Mouse (Mus musculus) MEL (cell line): Measurements from ENCODE around the gene Bricd5. TPM values are rescaled to one million over a fixed set of nuclear protein-coding genes. Genes with fewer than 3 reads are reported as not detected.

ENCODE experiments used
- DNase-seq: peaks from one replicate; pipeline ENCODE4 v3.0.0; 2011; ENCODE audit warnings: low read depth, low spot score
- H3K27ac ChIP-seq: 2 replicates; pipeline ENCODE4 v1.5.1; 2012; ENCODE audit warnings: low read depth, mild to moderate bottlenecking, control low read depth, low read length, moderate library complexity; ENCODE audit not compliant: control insufficient read depth
- H3K27me3 ChIP-seq, 2 experiments: fragments of 150-350 bp in 1 of 2; sonication (generic) in 1 of 2; 2 replicates each; pipeline ENCODE4 v1.6.1; 2012; ENCODE audit warnings: low read length in 2 of 2, mild to moderate bottlenecking in 2 of 2, improper control_type of control experiment in 1 of 2, moderate library complexity in 1 of 2; ENCODE audit not compliant: insufficient read depth in 2 of 2, control insufficient read depth in 1 of 2
- H3K36me3 ChIP-seq, 2 experiments: 2 replicates each; pipeline ENCODE4 v1.6.1; 2012 to 2014; ENCODE audit warnings: low read length in 2 of 2, improper control_type of control experiment in 1 of 2, inconsistent platforms in 1 of 2, mild to moderate bottlenecking in 1 of 2; ENCODE audit not compliant: insufficient read depth in 2 of 2, control insufficient read depth in 1 of 2
- H3K4me1 ChIP-seq, 2 experiments: fragments of 150-350 bp in 1 of 2; sonication (generic) in 1 of 2; 2 replicates each; pipeline ENCODE4 v1.6.1; 2012; ENCODE audit warnings: low read length in 2 of 2, improper control_type of control experiment in 1 of 2, mild to moderate bottlenecking in 1 of 2; ENCODE audit not compliant: insufficient read depth in 2 of 2, control insufficient read depth in 1 of 2
- H3K4me3 ChIP-seq, 2 experiments: fragments of 150-350 bp in 1 of 2; sonication (generic) in 1 of 2; 2 replicates each; pipeline ENCODE4 v1.5.1; 2012; ENCODE audit warnings: low read depth in 2 of 2, low read length in 2 of 2, mild to moderate bottlenecking in 2 of 2, moderate library complexity in 2 of 2, control low read depth in 1 of 2, improper control_type of control experiment in 1 of 2; ENCODE audit not compliant: control insufficient read depth in 1 of 2, insufficient read depth in 1 of 2
- H3K79me2 ChIP-seq: 2 replicates; pipeline ENCODE4 v1.6.1; 2012; ENCODE audit warnings: mild to moderate bottlenecking, low read length, moderate library complexity; ENCODE audit not compliant: control insufficient read depth, poor library complexity, insufficient read depth
- H3K9ac ChIP-seq: 2 replicates; pipeline ENCODE4 v1.6.1; 2012; ENCODE audit warnings: low read depth, mild to moderate bottlenecking, control low read depth, low read length, moderate library complexity; ENCODE audit not compliant: control insufficient read depth, poor library complexity, severe bottlenecking
- H3K9me3 ChIP-seq: fragments of 150-350 bp; sonication (generic); replicated peaks from 2 replicates; pipeline ENCODE4 v1.6.1; 2012; ENCODE audit warnings: mild to moderate bottlenecking, low read length, improper control_type of control experiment, moderate library complexity; ENCODE audit not compliant: insufficient read depth
- BHLHE40 ChIP-seq: IDR thresholded peaks from 2 replicates; pipeline ENCODE4 v1.6.1; 2012; ENCODE audit warnings: low read depth, mild to moderate bottlenecking, inconsistent platforms, low read length, improper control_type of control experiment, borderline replicate concordance
- CHD1 ChIP-seq: IDR thresholded peaks from 2 replicates; pipeline ENCODE4 v1.6.1; 2012; ENCODE audit warnings: low read depth, mild to moderate bottlenecking, inconsistent platforms, low read length, improper control_type of control experiment
- CHD2 ChIP-seq: IDR thresholded peaks from 2 replicates; pipeline ENCODE4 v1.6.1; 2011; ENCODE audit warnings: low read length, improper control_type of control experiment
- E2F4 ChIP-seq: IDR thresholded peaks from 2 replicates; pipeline ENCODE4 v1.6.1; 2011; ENCODE audit warnings: low read depth, low read length, improper control_type of control experiment, borderline replicate concordance
- ELF1 ChIP-seq: IDR thresholded peaks from 2 replicates; pipeline ENCODE4 v1.6.1; 2014; ENCODE audit warnings: low read depth, mild to moderate bottlenecking, inconsistent platforms, low read length, improper control_type of control experiment, moderate library complexity
- EP300 ChIP-seq, 2 experiments: IDR thresholded peaks; 2 replicates each; pipeline ENCODE4 v1.6.1; 2011; ENCODE audit warnings: improper control_type of control experiment in 2 of 2, low read length in 2 of 2, low read depth in 1 of 2, mild to moderate bottlenecking in 1 of 2
- ETS1 ChIP-seq: IDR thresholded peaks from 2 replicates; pipeline ENCODE4 v1.6.1; 2012; ENCODE audit warnings: low read depth, mild to moderate bottlenecking, inconsistent platforms, low read length, improper control_type of control experiment, moderate library complexity
- GABPA ChIP-seq: IDR thresholded peaks from 2 replicates; pipeline ENCODE4 v1.6.1; 2012; ENCODE audit warnings: low read depth, mild to moderate bottlenecking, inconsistent platforms, low read length, improper control_type of control experiment, moderate library complexity
- HCFC1 ChIP-seq: IDR thresholded peaks from 2 replicates; pipeline ENCODE4 v1.6.1; 2012; ENCODE audit warnings: low read depth, mild to moderate bottlenecking, inconsistent platforms, low read length, improper control_type of control experiment, moderate library complexity
- JUND ChIP-seq: IDR thresholded peaks from 2 replicates; pipeline ENCODE4 v1.6.1; 2011; ENCODE audit warnings: low read depth, mild to moderate bottlenecking, improper control_type of control experiment, low read length
- KAT2A ChIP-seq: conservative IDR thresholded peaks from 2 replicates; pipeline ENCODE4 v1.6.1; 2012; ENCODE audit warnings: low read depth, low read length, improper control_type of control experiment, inconsistent platforms
- MAFK ChIP-seq: IDR thresholded peaks from 2 replicates; pipeline ENCODE4 v1.6.1; 2011; ENCODE audit warnings: low read depth, mild to moderate bottlenecking, low read length, improper control_type of control experiment, borderline replicate concordance
- MEF2A ChIP-seq: IDR thresholded peaks from 2 replicates; pipeline ENCODE4 v1.6.1; 2014; ENCODE audit warnings: low read depth, mild to moderate bottlenecking, inconsistent platforms, low read length, improper control_type of control experiment; ENCODE audit not compliant: poor library complexity, insufficient replicate concordance, severe bottlenecking; ENCODE audit errors: extremely low read depth
- MYB ChIP-seq: IDR thresholded peaks from 2 replicates; pipeline ENCODE4 v1.6.1; 2011; ENCODE audit warnings: mild to moderate bottlenecking, low read depth, low read length, improper control_type of control experiment
- MYC ChIP-seq: IDR thresholded peaks from 2 replicates; pipeline ENCODE4 v1.6.1; 2011; ENCODE audit warnings: low read depth, mild to moderate bottlenecking, low read length, improper control_type of control experiment, moderate library complexity
- NELFE ChIP-seq: IDR thresholded peaks from 2 replicates; pipeline ENCODE4 v1.6.1; 2011; ENCODE audit warnings: low read depth, low read length, improper control_type of control experiment
- POLR2AphosphoS5 ChIP-seq: IDR thresholded peaks from 2 replicates; pipeline ENCODE4 v1.6.1; 2012; ENCODE audit warnings: low read depth, borderline replicate concordance, mild to moderate bottlenecking, inconsistent platforms, low read length, moderate library complexity, mixed read lengths
- RAD21 ChIP-seq: IDR thresholded peaks from 2 replicates; pipeline ENCODE4 v1.6.1; 2011; ENCODE audit warnings: mild to moderate bottlenecking, low read depth, low read length, improper control_type of control experiment
- SMC3 ChIP-seq: IDR thresholded peaks from 2 replicates; pipeline ENCODE4 v1.6.1; 2011; ENCODE audit warnings: low read depth, low read length, improper control_type of control experiment
- TAL1 ChIP-seq: IDR thresholded peaks from 2 replicates; pipeline ENCODE4 v1.6.1; 2012; ENCODE audit warnings: mild to moderate bottlenecking, inconsistent platforms, low read length, moderate library complexity, mixed read lengths
- TBP ChIP-seq: IDR thresholded peaks from 2 replicates; pipeline ENCODE4 v1.8.0; 2011; ENCODE audit warnings: low read depth, low read length, improper control_type of control experiment
- USF1 ChIP-seq: IDR thresholded peaks from 2 replicates; pipeline ENCODE4 v1.6.1; 2014; ENCODE audit warnings: low read depth, mild to moderate bottlenecking, inconsistent platforms, low read length, improper control_type of control experiment, moderate library complexity
- USF2 ChIP-seq, 2 experiments: IDR thresholded peaks; 2 replicates each; pipeline ENCODE4 v1.6.1; 2011 to 2012; ENCODE audit warnings: improper control_type of control experiment in 2 of 2, low read length in 2 of 2, borderline replicate concordance in 1 of 2, inconsistent platforms in 1 of 2, low read depth in 1 of 2, mild to moderate bottlenecking in 1 of 2; ENCODE audit not compliant: insufficient read depth in 1 of 2
- ZC3H11A ChIP-seq: IDR thresholded peaks from 2 replicates; pipeline ENCODE4 v1.6.1; 2012; ENCODE audit warnings: low read depth, mild to moderate bottlenecking, inconsistent platforms, low read length, improper control_type of control experiment
- ZKSCAN1 ChIP-seq: IDR thresholded peaks from 2 replicates; pipeline ENCODE4 v1.6.1; 2012; ENCODE audit warnings: low read depth, mild to moderate bottlenecking, inconsistent platforms, low read length, improper control_type of control experiment, moderate library complexity
- ZMIZ1 ChIP-seq: IDR thresholded peaks from 2 replicates; pipeline ENCODE4 v1.6.1; 2012; ENCODE audit warnings: low read depth, mild to moderate bottlenecking, inconsistent platforms, low read length, improper control_type of control experiment, moderate library complexity
- ZNF384 ChIP-seq: IDR thresholded peaks from 2 replicates; pipeline ENCODE4 v1.6.1; 2012; ENCODE audit warnings: low read depth, mild to moderate bottlenecking, inconsistent platforms, low read length, improper control_type of control experiment
- polyA plus RNA-seq, 2 experiments: library from polyadenylated mRNA; stranded (reverse) in 1 of 2; unstranded in 1 of 2; fragments of >175 nt in 1 of 2; fragments of >200 nt in 1 of 2; gene quantifications; 2 replicates each; pipeline versions ENCODE4 v1.2.1 to v1.2.4; 2012; ENCODE audit warnings: low replicate concordance in 2 of 2, low read depth in 1 of 2; ENCODE audit not compliant: insufficient read length in 2 of 2, insufficient read depth in 1 of 2, missing spikeins in 1 of 2
- total RNA-seq: library from RNA; depleted of rRNA; stranded (reverse); fragments of 300-350 nt; gene quantifications from 2 replicates; pipeline ENCODE4 v1.2.3, GENCODE M21; 2012

The Bricd5 gene
- total and polyA plus RNA-seq, 3 experiments = 0.82 to 2.0 TPM; not detected in 1

DNA sequence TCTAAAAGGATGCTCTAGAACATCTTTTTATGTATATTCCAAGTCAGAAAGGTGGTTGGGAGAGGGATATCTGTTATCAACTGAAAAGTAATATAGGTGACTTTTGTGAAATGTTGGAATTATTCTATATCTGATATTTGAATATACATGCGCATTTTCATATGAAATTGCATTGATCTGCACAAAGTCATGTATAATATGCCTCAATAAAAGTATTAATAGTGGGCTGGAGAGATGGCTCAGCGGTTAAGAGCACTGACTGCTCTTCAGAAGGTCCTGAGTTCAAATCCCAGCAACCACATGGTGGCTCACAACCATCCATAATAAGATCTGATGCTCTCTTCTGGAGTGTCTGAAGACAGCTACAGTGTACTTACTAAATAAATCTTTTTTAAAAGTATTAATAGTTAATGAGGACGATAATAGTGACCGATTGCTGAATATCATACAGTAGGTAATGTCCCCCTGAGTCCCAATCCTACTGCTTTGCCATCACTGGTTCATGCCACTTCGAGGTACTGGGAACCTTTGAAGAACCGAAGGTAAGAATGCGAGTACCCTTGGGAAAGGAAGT, 4.3 kb upstream of the Bricd5 start:
- Histone ChIP-seq H3K9ac (peak overlapping the region; percentile 82), H3K27me3 (no peaks in the 10 kb centered on the region), H3K27ac (peak overlapping the region; percentile 88), H3K4me1 (peaks cover 0 to 12% of the 10 kb centered on the region in 2 experiments; a peak in 3 of 4 replicates), H3K4me3 (peak overlapping the region; percentile 70 to 90), H3K9me3 (no peaks in the 10 kb centered on the region), H3K79me2 (peaks cover 25% of the 10 kb centered on the region), H3K36me3 (peaks cover 0 to 8% of the 10 kb centered on the region in 2 experiments; a peak in 2 of 4 replicates)
- TF ChIP-seq ZKSCAN1 = no peak
- TF ChIP-seq USF1 = no peak
- no peak for TF ChIP-seq USF2 (IDR thresholded peaks at IDR 0.05; ENCODE audit: borderline replicate concordance in 1 of 2, insufficient read depth in 1 of 2, low read depth in 1 of 2, low read length in 2 of 2)
- no peak for TF ChIP-seq GABPA
- no peak for TF ChIP-seq SMC3
- no peak for TF ChIP-seq ZNF384
- no peak for TF ChIP-seq CHD2
- no peak for TF ChIP-seq TAL1
- peak; percentile 16; the same call in 1 of the 2 replicates for TF ChIP-seq E2F4
- peak; percentile 38; the same call in 1 of the 2 replicates for TF ChIP-seq MYC
- TF ChIP-seq ELF1 = no peak
- no peak for TF ChIP-seq MYB
- TF ChIP-seq JUND = no peak
- no peak for TF ChIP-seq RAD21
- no peak for TF ChIP-seq MEF2A
- TF ChIP-seq TBP = peak; percentile 97
- TF ChIP-seq ZC3H11A = no peak
- no peak for TF ChIP-seq HCFC1
- no peak for TF ChIP-seq CHD1
- DNase-seq = peak; percentile 46

DNA sequence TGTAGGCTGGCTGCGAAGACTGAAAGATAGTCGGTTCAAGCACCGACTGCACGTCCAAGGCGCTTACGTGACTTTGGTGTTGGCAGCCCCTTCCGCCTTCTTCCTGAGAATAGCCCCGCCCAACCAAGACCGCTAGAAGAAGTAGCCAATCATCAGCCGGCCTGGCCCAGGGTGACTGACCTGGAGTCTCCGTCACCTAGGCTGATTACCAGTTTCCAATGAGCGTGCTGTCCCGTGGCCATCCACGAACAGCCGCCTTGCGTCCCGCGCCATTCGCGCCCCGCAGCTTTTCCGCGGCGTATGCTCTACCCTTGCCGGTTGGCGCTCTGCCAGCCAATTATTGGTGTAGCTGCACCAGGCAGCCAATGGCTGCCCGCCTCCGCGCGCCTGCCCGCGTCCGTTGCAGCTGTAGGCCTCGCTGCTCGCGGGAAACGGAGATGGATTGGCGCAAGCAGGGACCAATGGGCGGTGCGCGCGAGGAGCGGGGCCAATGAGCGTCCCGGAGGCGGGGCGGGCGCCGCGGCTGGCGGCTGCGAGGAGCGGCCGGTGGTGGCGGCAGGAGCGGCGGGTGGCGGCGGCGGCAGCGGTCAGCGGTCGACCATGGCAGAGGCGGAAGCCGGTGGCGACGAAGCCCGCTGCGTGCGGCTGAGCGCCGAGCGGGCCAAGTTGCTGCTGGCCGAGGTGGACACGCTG, 3.6 kb upstream of the Bricd5 start, which contains the start of the genes E4f1 and Pgp:
Gene E4f1 (minus strand): TSS at position 404 of the 693 bp plus-strand sequence.
Gene Pgp (plus strand): TSS at position 483 of the 693 bp plus-strand sequence.
- H3K9me3 ChIP-seq = no peaks in the 10 kb centered on the region
- H3K36me3 ChIP-seq = peaks cover 0 to 8% of the 10 kb centered on the region in 2 experiments; a peak in 2 of 4 replicates
- no peaks in the 10 kb centered on the region for H3K27me3 ChIP-seq
- H3K79me2 ChIP-seq = peaks cover 25% of the 10 kb centered on the region
- peak within 1 kb of the TSS; percentile 88 for H3K27ac ChIP-seq
- peak; percentile 99 for DNase-seq
- peaks cover 0 to 12% of the 10 kb centered on the region in 2 experiments; a peak in 3 of 4 replicates for H3K4me1 ChIP-seq
- peak within 1 kb of the TSS; percentile 89 for H3K9ac ChIP-seq
- H3K4me3 ChIP-seq = peak within 1 kb of the TSS; percentile 70 to 97
- TF ChIP-seq ZMIZ1 = peak; percentile 78
- no peak for TF ChIP-seq POLR2AphosphoS5
- no peak for TF ChIP-seq MAFK
- no peak for TF ChIP-seq ETS1
- peak; percentile 2; the same call in 1 of the 2 replicates for TF ChIP-seq TBP
- TF ChIP-seq KAT2A = no peak
- TF ChIP-seq EP300 (IDR thresholded peaks at IDR 0.05; ENCODE audit: low read depth in 1 of 2, low read length in 2 of 2) = no peak
- TF ChIP-seq USF1 = no peak
- peak; percentile 80 for TF ChIP-seq ELF1
- no peak for TF ChIP-seq USF2 (IDR thresholded peaks at IDR 0.05; ENCODE audit: borderline replicate concordance in 1 of 2, insufficient read depth in 1 of 2, low read depth in 1 of 2, low read length in 2 of 2)
- peak; percentile 68 for TF ChIP-seq NELFE
- TF ChIP-seq CHD1 = no peak
- TF ChIP-seq HCFC1 = peak; percentile 53; the same call in 1 of the 2 replicates
- no peak for TF ChIP-seq BHLHE40
- no peak for TF ChIP-seq CHD2
- no peak for TF ChIP-seq JUND
- TF ChIP-seq GABPA = no peak
